11 mouse cellular contexts compared by ENCODE assay signal in genomic region chr1:171452923-171453322, GRCm38 (mm10). TPM values are rescaled to one million over a fixed set of nuclear protein-coding genes. Genes with fewer than 3 reads are reported as not detected.
DNase-seq lines count a peak whose midpoint lies in the region; ATAC-seq and TF ChIP-seq lines count a peak whose summit lies in the region.
"Had no signal": no experiment of that assay in that cellular context is flagged by ENCODE, and none has a peak within 500 bp of the region (broad histone marks: within the 10 kb centered on the region; RNA-seq: fewer than 3 reads in every experiment).

No protein-coding gene starts in this region.

- peaks cover 20% of the 10 kb centered on the region for H3K4me1 ChIP-seq in liver, postnatal 0 days (ENCODE audit: insufficient read depth)
- H3K4me1 ChIP-seq in forebrain, embryonic 15.5 days, result no peaks in the 10 kb centered on the region
- no peaks in the 10 kb centered on the region for H3K4me1 ChIP-seq in forebrain, embryonic 14.5 days (ENCODE audit: control insufficient read depth, insufficient read depth, low read length)

- no peaks in the 10 kb centered on the region for H3K9me3 ChIP-seq in liver, postnatal 0 days (ENCODE audit: low read length)
- no peaks in the 10 kb centered on the region for H3K9me3 ChIP-seq in forebrain, embryonic 15.5 days
- H3K9me3 ChIP-seq in forebrain, embryonic 14.5 days (replicated peaks; ENCODE audit: control insufficient read depth, low read length), result no peaks in the 10 kb centered on the region

- ATAC-seq in liver, postnatal 0 days, result peak; percentile 87
- no peak for ATAC-seq in forebrain, embryonic 15.5 days (replicated peaks)
- no peak for ATAC-seq in forebrain, embryonic 14.5 days

- intact Hi-C loops in left cerebral cortex, postnatal 4 days (cut with DNase I), result no loop called here

- TF ChIP-seq CTCF in liver, postnatal 0 days (IDR thresholded peaks at IDR 0.05; ENCODE audit: low read depth), result no peak

- TF ChIP-seq EP300 in liver, postnatal 0 days (IDR thresholded peaks at IDR 0.05; ENCODE audit: low read depth), result peak; percentile 86

- H3K9ac ChIP-seq in liver, postnatal 0 days (replicated peaks), result no peak overlapping the region
- H3K9ac ChIP-seq in forebrain, embryonic 15.5 days (replicated peaks), result no peak overlapping the region
- H3K9ac ChIP-seq in forebrain, embryonic 14.5 days (ENCODE audit: low read length), result no peak overlapping the region

- no peak overlapping the region for H3K4me2 ChIP-seq in liver, postnatal 0 days (ENCODE audit: low read depth, low read length)
- H3K4me2 ChIP-seq in forebrain, embryonic 15.5 days (replicated peaks), result no peak overlapping the region
- H3K4me2 ChIP-seq in forebrain, embryonic 14.5 days (ENCODE audit: low read length), result no peak overlapping the region

- H3K4me3 ChIP-seq in liver, postnatal 0 days (ENCODE audit: low read depth, low read length), result no peak overlapping the region
- H3K4me3 ChIP-seq in forebrain, embryonic 15.5 days, result no peak overlapping the region
- H3K4me3 ChIP-seq in forebrain, embryonic 14.5 days (ENCODE audit: low read depth, low read length), result no peak overlapping the region
- H3K4me3 ChIP-seq: layer of hippocampus, adult 2 months had no signal

- H3K36me3 ChIP-seq in liver, postnatal 0 days (replicated peaks; ENCODE audit: insufficient read depth, low read length), result no peaks in the 10 kb centered on the region
- no peaks in the 10 kb centered on the region for H3K36me3 ChIP-seq in forebrain, embryonic 15.5 days
- no peaks in the 10 kb centered on the region for H3K36me3 ChIP-seq in forebrain, embryonic 14.5 days (ENCODE audit: control insufficient read depth, insufficient read depth, low read length)

- 58% methylated on average over 5 of the region's 5 CpGs for WGBS in liver, postnatal 0 days (ENCODE audit: insufficient replicate concordance)
- WGBS in forebrain, embryonic 15.5 days, result 84% methylated on average over 5 of the region's 5 CpGs
- WGBS in forebrain, embryonic 14.5 days, result 92% methylated on average over 5 of the region's 5 CpGs

- DNase-seq in adrenal gland, adult 2 months, result peak; percentile 46
- no peak for DNase-seq in adrenal gland, adult 18-20 months (ENCODE audit: low spot score in 2 of 2)
- DNase-seq in lung, adult 18-20 months, result peak; percentile 50 to 59
- no peak for DNase-seq in lung, postnatal 14 days
- peak; percentile 77 for DNase-seq in liver, postnatal 0 days
- no peak for DNase-seq in left cerebral cortex, postnatal 4 days
- DNase-seq in forebrain, embryonic 14.5 days (ENCODE audit: low spot score), result no peak
- DNase-seq: kidney, adult 9 months; spleen, adult 18-20 months had no signal

- no peaks in the 10 kb centered on the region for H3K27me3 ChIP-seq in liver, postnatal 0 days (ENCODE audit: insufficient read depth, low read length)
- H3K27me3 ChIP-seq in forebrain, embryonic 15.5 days, result no peaks in the 10 kb centered on the region
- H3K27me3 ChIP-seq in forebrain, embryonic 14.5 days (replicated peaks; ENCODE audit: control insufficient read depth, insufficient read depth, low read length), result no peaks in the 10 kb centered on the region

- H3K27ac ChIP-seq in liver, postnatal 0 days (ENCODE audit: low read depth), result peak overlapping the region; percentile 88
- no peak overlapping the region for H3K27ac ChIP-seq in forebrain, embryonic 15.5 days (replicated peaks)
- no peak overlapping the region for H3K27ac ChIP-seq in forebrain, embryonic 14.5 days (ENCODE audit: low read depth, low read length)
- H3K27ac ChIP-seq: layer of hippocampus, adult 2 months had no signal

RNA-seq across cellular contexts. Expression of gene F11r, which starts 15.6 kb away (rescaled TPM):
- total RNA-seq in adrenal gland, adult 2 months (2021), result 10 to 100 TPM; 29.7 to 45.8 TPM
- polyA plus RNA-seq in adrenal gland, adult 2 months (2012; rRNA removed), result 23.5 and 25.1 TPM in 2 replicates
- 10 to 100 TPM; 29.3 to 36.4 TPM for total RNA-seq in adrenal gland, adult 18-20 months (2021)
- polyA plus RNA-seq in liver, postnatal 0 days (2015; fragmentation: Nextera tagmentation; extraction: Ambion mirVana), result 57.9 and 61.7 TPM in 2 replicates
- total RNA-seq in left cerebral cortex, postnatal 4 days (2021), result 1 to 10 TPM; 4.9 to 6.2 TPM
- polyA plus RNA-seq in forebrain, embryonic 15.5 days (2015; fragmentation: Nextera tagmentation; extraction: Ambion mirVana), result 9.6 and 10.1 TPM in 2 replicates
- polyA plus RNA-seq in forebrain, embryonic 14.5 days (2014; fragmentation: Nextera tagmentation; extraction: Ambion mirVana), result 3.0 and 6.9 TPM in 2 replicates

RNA-seq across cellular contexts. Expression of gene Tstd1, which starts 34.3 kb away (rescaled TPM):
- 1 to 10 TPM; 3.0 to 5.0 TPM for total RNA-seq in adrenal gland, adult 2 months (2021)
- 0.49 and 0.99 TPM in 2 replicates for polyA plus RNA-seq in adrenal gland, adult 2 months (2012; rRNA removed)
- 1 to 10 TPM; 3.1 to 4.0 TPM for total RNA-seq in adrenal gland, adult 18-20 months (2021)
- 36.5 and 37.8 TPM in 2 replicates for polyA plus RNA-seq in liver, postnatal 0 days (2015; fragmentation: Nextera tagmentation; extraction: Ambion mirVana)
- 1 to 10 TPM; 2.9 to 5.8 TPM for total RNA-seq in left cerebral cortex, postnatal 4 days (2021)
- 12.3 and 13.0 TPM in 2 replicates for polyA plus RNA-seq in forebrain, embryonic 15.5 days (2015; fragmentation: Nextera tagmentation; extraction: Ambion mirVana)
- polyA plus RNA-seq in forebrain, embryonic 14.5 days (2014; fragmentation: Nextera tagmentation; extraction: Ambion mirVana), result 4.5 and 4.8 TPM in 2 replicates

RNA-seq across cellular contexts. Expression of gene Usf1, which starts 41.8 kb away (rescaled TPM):
- 10 to 100 TPM; 50.9 to 68.8 TPM for total RNA-seq in adrenal gland, adult 2 months (2021)
- polyA plus RNA-seq in adrenal gland, adult 2 months (2012; rRNA removed), result 71.6 and 85.0 TPM in 2 replicates
- 10 to 100 TPM; 51.7 to 53.5 TPM for total RNA-seq in adrenal gland, adult 18-20 months (2021)
- polyA plus RNA-seq in liver, postnatal 0 days (2015; fragmentation: Nextera tagmentation; extraction: Ambion mirVana), result 22.6 and 25.4 TPM in 2 replicates
- 100 to 1,000 TPM; 130 to 141 TPM for total RNA-seq in left cerebral cortex, postnatal 4 days (2021)
- polyA plus RNA-seq in forebrain, embryonic 15.5 days (2015; fragmentation: Nextera tagmentation; extraction: Ambion mirVana), result 229 and 235 TPM in 2 replicates
- polyA plus RNA-seq in forebrain, embryonic 14.5 days (2014; fragmentation: Nextera tagmentation; extraction: Ambion mirVana), result 212 and 263 TPM in 2 replicates

RNA-seq across cellular contexts. Expression of gene Alyref2, which starts 50.4 kb away (rescaled TPM):
- total RNA-seq in adrenal gland, adult 2 months (2021), result 1 to 10 TPM; 3.6 to 8.3 TPM
- 2.5 and 4.1 TPM in 2 replicates for polyA plus RNA-seq in adrenal gland, adult 2 months (2012; rRNA removed)
- 1 to 10 TPM; 5.7 to 6.5 TPM for total RNA-seq in adrenal gland, adult 18-20 months (2021)
- 8.4 and 8.9 TPM in 2 replicates for polyA plus RNA-seq in liver, postnatal 0 days (2015; fragmentation: Nextera tagmentation; extraction: Ambion mirVana)
- total RNA-seq in left cerebral cortex, postnatal 4 days (2021), result 10 to 100 TPM; 10.5 to 10.9 TPM
- 31.8 and 32.8 TPM in 2 replicates for polyA plus RNA-seq in forebrain, embryonic 15.5 days (2015; fragmentation: Nextera tagmentation; extraction: Ambion mirVana)
- 24.3 and 26.1 TPM in 2 replicates for polyA plus RNA-seq in forebrain, embryonic 14.5 days (2014; fragmentation: Nextera tagmentation; extraction: Ambion mirVana)

Comparison
In these comparisons a context has a peak if more than half of its experiments do, and no peak if none do; other contexts are left out.
1. DNase-seq: peak in adrenal gland, adult 2 months (single experiment), lung, adult 18-20 months (2 of 2) and liver, postnatal 0 days (single experiment); none in adrenal gland, adult 18-20 months (0 of 2), lung, postnatal 14 days (single experiment), left cerebral cortex, postnatal 4 days (single experiment) and forebrain, embryonic 14.5 days (single experiment).